Mouse (Mus musculus): ENCODE measurements around the gene Tk2. TPM values are rescaled to one million over a fixed set of nuclear protein-coding genes. Genes with fewer than 3 reads are reported as not detected.
"Not testable (repeated sequence)": the region's sequence is repeated elsewhere in the genome, so short reads cannot be mapped to it uniquely, and the experiment has no call there.

The Tk2 gene
- 1 to 10 TPM; 7.1 to 7.3 TPM for total RNA-seq (2021)

GRCm38 (mm10) chr8:104248276-104248675, at the start of gene Tk2:
Gene Tk2, minus strand, starts transcription at chr8:104248558.
- peak; percentile 53 for DNase-seq (ENCODE audit: low spot score)
- intact Hi-C loops (cut with DNase I): no loop called here

GRCm38 (mm10) chr8:104294396-104294795, 46.0 kb upstream of the Tk2 start:
- intact Hi-C loops (cut with DNase I): no loop called here
- DNase-seq (ENCODE audit: low spot score): no peak

GRCm38 (mm10) chr8:104293081-104293480, 44.7 kb upstream of the Tk2 start, which contains the start of gene Cmtm2a:
Gene Cmtm2a, minus strand, starts transcription at chr8:104293181.
- DNase-seq (ENCODE audit: low spot score); intact Hi-C loops (cut with DNase I): not testable (repeated sequence)

GRCm38 (mm10) chr8:104268937-104269440, 20.6 kb upstream of the Tk2 start:
- no peak for DNase-seq (ENCODE audit: low spot score)
- intact Hi-C loops (cut with DNase I): no loop called here

GRCm38 (mm10) chr8:104268368-104268767, 20.0 kb upstream of the Tk2 start:
- DNase-seq (ENCODE audit: low spot score): no peak
- intact Hi-C loops (cut with DNase I): no loop called here

- DNase-seq (ENCODE audit: low spot score); intact Hi-C loops (cut with DNase I): not testable (repeated sequence)
These were observed 16.0 kb upstream of the Tk2 start for GRCm38 (mm10) chr8:104264271-104264935.

- DNase-seq (ENCODE audit: low spot score); intact Hi-C loops (cut with DNase I): not testable (repeated sequence)
These were observed 13.4 kb upstream of the Tk2 start for GRCm38 (mm10) chr8:104261802-104262201.

- DNase-seq (ENCODE audit: low spot score): no peak
- intact Hi-C loops (cut with DNase I): loop anchor here (10.0 kb wide), 2 partner anchors 182 to 312 kb away; no protein-coding TSS in a partner anchor
These were observed 4.7 kb upstream of the Tk2 start for GRCm38 (mm10) chr8:104253016-104253415.

GRCm38 (mm10) chr8:104251461-104251860, 3.1 kb upstream of the Tk2 start:
- intact Hi-C loops (cut with DNase I): loop anchor here (2.0 to 10.0 kb wide), 3 partner anchors 91 to 313 kb away; no protein-coding TSS in a partner anchor
- DNase-seq (ENCODE audit: low spot score): no peak

GRCm38 (mm10) chr8:104250439-104251367, 2.3 kb upstream of the Tk2 start, which contains the start of gene Cklf:
Gene Cklf, plus strand, starts transcription at chr8:104250861.
- intact Hi-C loops (cut with DNase I): loop anchor here (2.0 to 10.0 kb wide), 3 partner anchors 92 to 314 kb away; no protein-coding TSS in a partner anchor
- peak; percentile 73 for DNase-seq (ENCODE audit: low spot score)

GRCm38 (mm10) chr8:104249442-104249996, 1.2 kb upstream of the Tk2 start:
- DNase-seq (ENCODE audit: low spot score): no peak
- intact Hi-C loops (cut with DNase I): no loop called here

- intact Hi-C loops (cut with DNase I): no loop called here
- DNase-seq (ENCODE audit: low spot score): no peak
These were observed 466 bp downstream of the Tk2 start for GRCm38 (mm10) chr8:104247908-104248275.

- intact Hi-C loops (cut with DNase I): no loop called here
- no peak for DNase-seq (ENCODE audit: low spot score)
These were observed 1.1 kb downstream of the Tk2 start for GRCm38 (mm10) chr8:104247054-104247907.

GRCm38 (mm10) chr8:104246621-104247020, 1.7 kb downstream of the Tk2 start:
- no peak for DNase-seq (ENCODE audit: low spot score)
- intact Hi-C loops (cut with DNase I): no loop called here

- intact Hi-C loops (cut with DNase I): no loop called here
These were observed 6.2 kb downstream of the Tk2 start for GRCm38 (mm10) chr8:104242038-104242644.

GRCm38 (mm10) chr8:104239418-104239861, 8.9 kb downstream of the Tk2 start:
- intact Hi-C loops (cut with DNase I): no loop called here
- DNase-seq (ENCODE audit: low spot score): no peak

More at GRCm38 (mm10) chr8:104242038-104242644, 6.2 kb downstream of the Tk2 start:
- DNase-seq (ENCODE audit: low spot score): no peak

GRCm38 (mm10) chr8:104234573-104234972, 13.8 kb downstream of the Tk2 start:
- intact Hi-C loops (cut with DNase I): no loop called here
- DNase-seq (ENCODE audit: low spot score): no peak

GRCm38 (mm10) chr8:104232919-104233318, 15.4 kb downstream of the Tk2 start:
- intact Hi-C loops (cut with DNase I): no loop called here
- DNase-seq (ENCODE audit: low spot score): no peak

GRCm38 (mm10) chr8:104232039-104232438, 16.3 kb downstream of the Tk2 start:
- DNase-seq (ENCODE audit: low spot score): no peak
- intact Hi-C loops (cut with DNase I): no loop called here

Measured in heart, postnatal 25 days (tissue).